ENCODE assay signal across 16 mouse cellular contexts in genomic region chr4:46023021-46023481, GRCm38 (mm10). TPM values are rescaled to one million over a fixed set of nuclear protein-coding genes. Genes with fewer than 3 reads are reported as not detected.
DNase-seq lines count a peak whose midpoint lies in the region; ATAC-seq and TF ChIP-seq lines count a peak whose summit lies in the region.
"Had no signal": no experiment of that assay in that cellular context is flagged by ENCODE, and none has a peak within 500 bp of the region (broad histone marks: within the 10 kb centered on the region; RNA-seq: fewer than 3 reads in every experiment).

No protein-coding gene starts in this region.

- no peak overlapping the region for H3K4me2 ChIP-seq in heart, embryonic 15.5 days
- H3K4me2 ChIP-seq in liver, embryonic 14.5 days (ENCODE audit: low read depth) = no peak overlapping the region; the same call in 1 of the 2 replicates

- H3K4me1 ChIP-seq in heart, embryonic 15.5 days (replicated peaks) = peaks cover 4% of the 10 kb centered on the region
- H3K4me1 ChIP-seq in liver, embryonic 14.5 days (replicated peaks; ENCODE audit: control insufficient read depth in 2 of 2, insufficient read depth in 2 of 2, low read length in 1 of 2) = peaks cover 3 to 13% of the 10 kb centered on the region in 2 experiments; a peak in 3 of 4 replicates

- TF ChIP-seq CTCF in liver, embryonic 14.5 days (IDR thresholded peaks at IDR 0.05; ENCODE audit: low read depth) = no peak

- H3K36me3 ChIP-seq in heart, embryonic 15.5 days = peaks cover 5% of the 10 kb centered on the region; the same call in 1 of the 2 replicates
- no peaks in the 10 kb centered on the region for H3K36me3 ChIP-seq in liver, embryonic 14.5 days (replicated peaks; ENCODE audit: control insufficient read depth, insufficient read depth, low read depth)
- H3K36me3 ChIP-seq: hindbrain, embryonic 10.5 days had no signal

- H3K4me3 ChIP-seq in heart, embryonic 15.5 days = no peak overlapping the region
- no peak overlapping the region for H3K4me3 ChIP-seq in liver, embryonic 14.5 days (ENCODE audit: insufficient read depth in 1 of 2, low read depth in 2 of 2, low read length in 2 of 2)
- H3K4me3 ChIP-seq: gastrocnemius, adult 2 months; hindbrain, embryonic 10.5 days had no signal

- TF ChIP-seq EP300 in liver, embryonic 14.5 days (IDR thresholded peaks at IDR 0.05; ENCODE audit: low read depth) = peak; percentile 76

- WGBS in heart, embryonic 15.5 days = 34% methylated on average over 3 of the region's 3 CpGs
- WGBS in liver, embryonic 14.5 days (ENCODE audit: insufficient replicate concordance) = 7% methylated on average over 3 of the region's 3 CpGs

- H3K9me3 ChIP-seq in heart, embryonic 15.5 days (replicated peaks) = no peaks in the 10 kb centered on the region
- H3K9me3 ChIP-seq in liver, embryonic 14.5 days (ENCODE audit: control insufficient read depth, low read length) = no peaks in the 10 kb centered on the region
- H3K9me3 ChIP-seq: hindbrain, embryonic 10.5 days had no signal

- no peak for DNase-seq in cerebellum, adult 8-10 months
- no peak for DNase-seq in heart, postnatal 4 days
- peak; percentile 57 for DNase-seq in cerebellum, adult 9-11 months
- peak in 2 of 3 experiments; percentile 28 to 43 for DNase-seq in liver, embryonic 14.5 days (ENCODE audit: low read depth in 3 of 3, low spot score in 3 of 3)
- no peak for DNase-seq in adrenal gland, adult 8-10 months
- DNase-seq in urinary bladder, postnatal 25 days (ENCODE audit: low spot score) = no peak
- DNase-seq: gastrocnemius, adult 2 months; kidney, adult 8-10 months; lung, postnatal 14 days; right cerebral cortex, adult 18-20 months; thymus, adult 18-20 months had no signal

- no peak overlapping the region for H3K27ac ChIP-seq in heart, embryonic 15.5 days
- H3K27ac ChIP-seq in liver, embryonic 14.5 days = no peak overlapping the region
- H3K27ac ChIP-seq: gastrocnemius, adult 2 months; hindbrain, embryonic 10.5 days had no signal

- ATAC-seq in cerebellum, adult (ENCODE audit: insufficient number of reproducible peaks, low FRiP score, low TSS enrichment) = peak; percentile 56; the same call in 1 of the 2 replicates
- peak; percentile 43; the same call in 1 of the 2 replicates for ATAC-seq in heart, embryonic 15.5 days (replicated peaks; ENCODE audit: insufficient number of reproducible peaks, insufficient read depth, low FRiP score, low read depth)
- peak; percentile 95 for ATAC-seq in liver, embryonic 14.5 days (ENCODE audit: insufficient read depth)
- ATAC-seq: activated CD4-positive, CD25-positive, alpha-beta regulatory T cell, adult 4 months; midbrain, embryonic 16.5 days had no signal

- H3K27me3 ChIP-seq in heart, embryonic 15.5 days = no peaks in the 10 kb centered on the region
- H3K27me3 ChIP-seq in liver, embryonic 14.5 days (ENCODE audit: control insufficient read depth, insufficient read depth, low read length) = no peaks in the 10 kb centered on the region

- no peak overlapping the region for H3K9ac ChIP-seq in heart, embryonic 15.5 days
- no peak overlapping the region for H3K9ac ChIP-seq in liver, embryonic 14.5 days (replicated peaks)

RNA-seq across cellular contexts. Expression of gene Tmod1, which starts 15.7 kb away (rescaled TPM):
- 170 and 195 TPM in 2 replicates for polyA plus RNA-seq in heart, embryonic 15.5 days (2015; fragmentation: Nextera tagmentation; extraction: Ambion mirVana)
- 100 to 1,000 TPM; 278 to 282 TPM for total RNA-seq in heart, postnatal 4 days (2021)
- 20.8 and 32.2 TPM in 2 replicates for polyA plus RNA-seq in liver, embryonic 14.5 days (2012; rRNA removed)
- 41.7 and 44.8 TPM in 2 replicates for polyA plus RNA-seq in liver, embryonic 14.5 days (2014; fragmentation: Nextera tagmentation; extraction: Ambion mirVana)
- 10 to 100 TPM in 2 of 4 experiments, 1 to 10 TPM in 2; 4.5 to 14.8 (median 9.2) TPM for total RNA-seq in adrenal gland, adult 8-10 months (2022)

RNA-seq across cellular contexts. Expression of gene Tdrd7, which starts 57.9 kb away (rescaled TPM):
- 17.0 and 17.2 TPM in 2 replicates for polyA plus RNA-seq in heart, embryonic 15.5 days (2015; fragmentation: Nextera tagmentation; extraction: Ambion mirVana)
- 10 to 100 TPM; 16.9 to 19.4 TPM for total RNA-seq in heart, postnatal 4 days (2021)
- polyA plus RNA-seq in liver, embryonic 14.5 days (2012; rRNA removed) = 3.1 and 5.0 TPM in 2 replicates
- polyA plus RNA-seq in liver, embryonic 14.5 days (2014; fragmentation: Nextera tagmentation; extraction: Ambion mirVana) = 7.6 and 7.9 TPM in 2 replicates
- 10 to 100 TPM; 30.0 to 39.1 (median 32.4) TPM for total RNA-seq in adrenal gland, adult 8-10 months (2022)

Comparison
In these comparisons a context has a peak if more than half of its experiments do, and no peak if none do; other contexts are left out.
1. DNase-seq: peak in cerebellum, adult 9-11 months (single experiment) and liver, embryonic 14.5 days (2 of 3); none in cerebellum, adult 8-10 months (single experiment), heart, postnatal 4 days (single experiment), adrenal gland, adult 8-10 months (single experiment) and urinary bladder, postnatal 25 days (single experiment).
2. ATAC-seq: peak in every context shown above with its lines; median percentile 95 in liver, embryonic 14.5 days; 56 in cerebellum, adult; 43 in heart, embryonic 15.5 days.
3. RNA of gene Tmod1, which starts 15.7 kb away (total RNA-seq): 278 to 282 TPM in heart, postnatal 4 days; 4.5 to 14.8 TPM in adrenal gland, adult 8-10 months; every median in the first group is over 10 times any median in the second.